In genomic region chr3:41587588-41587987, GRCm38 (mm10) we compare ENCODE assay signal across 8 mouse cellular contexts. TPM values are rescaled to one million over a fixed set of nuclear protein-coding genes. Genes with fewer than 3 reads are reported as not detected.
DNase-seq lines count a peak whose midpoint lies in the region; ATAC-seq and TF ChIP-seq lines count a peak whose summit lies in the region.

No protein-coding gene starts in this region.

- 0 out of 2 replicates have a peak overlapping the region, but pooled peaks have one; percentile 42 for H3K27ac ChIP-seq in intestine, embryonic 15.5 days
- H3K27ac ChIP-seq in forebrain, embryonic 12.5 days: no peak overlapping the region
- no peak overlapping the region for H3K27ac ChIP-seq in midbrain, postnatal 0 days (ENCODE audit: low read depth, low read length)
- no peak overlapping the region for H3K27ac ChIP-seq in left cerebral cortex, adult 2 months

- peak; percentile 80 for DNase-seq in 416B (ENCODE audit: low read depth)
- DNase-seq in lung, postnatal 14 days: peak; percentile 30
- DNase-seq in midbrain, postnatal 0 days (ENCODE audit: low spot score): no peak
- no peak for DNase-seq in testis, postnatal 14 days (ENCODE audit: low spot score)
- no peak for DNase-seq in left cerebral cortex, adult 2 months (ENCODE audit: extremely low spot score in 1 of 2, low spot score in 2 of 2)

- H3K9me3 ChIP-seq in intestine, embryonic 15.5 days: no peaks in the 10 kb centered on the region
- H3K9me3 ChIP-seq in forebrain, embryonic 12.5 days: no peaks in the 10 kb centered on the region
- H3K9me3 ChIP-seq in midbrain, postnatal 0 days (ENCODE audit: low read length): no peaks in the 10 kb centered on the region

- peaks cover 21% of the 10 kb centered on the region for H3K4me1 ChIP-seq in intestine, embryonic 15.5 days (replicated peaks)
- peaks cover 6% of the 10 kb centered on the region; the same call in 1 of the 2 replicates for H3K4me1 ChIP-seq in forebrain, embryonic 12.5 days
- H3K4me1 ChIP-seq in midbrain, postnatal 0 days (ENCODE audit: insufficient read depth, low read length): no peaks in the 10 kb centered on the region

- no peak overlapping the region for H3K4me2 ChIP-seq in intestine, embryonic 15.5 days (replicated peaks)
- no peak overlapping the region for H3K4me2 ChIP-seq in forebrain, embryonic 12.5 days
- no peak overlapping the region for H3K4me2 ChIP-seq in midbrain, postnatal 0 days (ENCODE audit: low read depth, low read length, poor library complexity, severe bottlenecking)

- WGBS in intestine, embryonic 15.5 days: 54% methylated on average over 6 of the region's 6 CpGs
- WGBS in forebrain, embryonic 12.5 days: 77% methylated on average over 6 of the region's 6 CpGs
- WGBS in midbrain, postnatal 0 days: 71% methylated on average over 6 of the region's 6 CpGs

- no peaks in the 10 kb centered on the region for H3K27me3 ChIP-seq in intestine, embryonic 15.5 days (replicated peaks)
- H3K27me3 ChIP-seq in forebrain, embryonic 12.5 days: no peaks in the 10 kb centered on the region
- no peaks in the 10 kb centered on the region for H3K27me3 ChIP-seq in midbrain, postnatal 0 days (ENCODE audit: insufficient read depth, low read length)

- intact Hi-C loops in left cerebral cortex, adult 2 months (cut with DNase I): no loop called here

- no peak overlapping the region for H3K9ac ChIP-seq in intestine, embryonic 15.5 days
- no peak overlapping the region for H3K9ac ChIP-seq in forebrain, embryonic 12.5 days
- H3K9ac ChIP-seq in midbrain, postnatal 0 days (replicated peaks; ENCODE audit: low read length, poor library complexity, severe bottlenecking): no peak overlapping the region

- no peak overlapping the region for H3K4me3 ChIP-seq in intestine, embryonic 15.5 days (replicated peaks)
- no peak overlapping the region for H3K4me3 ChIP-seq in forebrain, embryonic 12.5 days (replicated peaks)
- no peak overlapping the region for H3K4me3 ChIP-seq in midbrain, postnatal 0 days (ENCODE audit: low read depth, low read length)
- no peak overlapping the region for H3K4me3 ChIP-seq in left cerebral cortex, adult 2 months

- no peak for TF ChIP-seq CTCF in midbrain, postnatal 0 days (IDR thresholded peaks at IDR 0.05)
- no peak for TF ChIP-seq CTCF in left cerebral cortex, adult 2 months (IDR thresholded peaks at IDR 0.05)

- H3K36me3 ChIP-seq in intestine, embryonic 15.5 days: 0 out of 2 replicates have a peak, but pooled peaks cover 4% of the 10 kb centered on the region
- peaks cover 31% of the 10 kb centered on the region for H3K36me3 ChIP-seq in forebrain, embryonic 12.5 days (replicated peaks)
- H3K36me3 ChIP-seq in midbrain, postnatal 0 days (ENCODE audit: insufficient read depth, low read length): 0 out of 2 replicates have a peak, but pooled peaks cover 15% of the 10 kb centered on the region

- ATAC-seq in CD4-positive, CD25-positive, alpha-beta regulatory T cell, adult 4 months: peak; percentile 69
- ATAC-seq in intestine, embryonic 15.5 days: peak; percentile 38; the same call in 1 of the 2 replicates
- no peak for ATAC-seq in forebrain, embryonic 12.5 days (ENCODE audit: low FRiP score)
- no peak for ATAC-seq in midbrain, postnatal 0 days (ENCODE audit: low FRiP score)

RNA-seq across cellular contexts. Expression of gene Jade1, which starts 32.1 kb away (rescaled TPM):
- 10 to 100 TPM in 1 of 2 experiments, 1 to 10 TPM in 1; 9.9 to 10.1 TPM for polyA plus RNA-seq in CD4-positive, CD25-positive, alpha-beta regulatory T cell, adult 4 months (2017; shearing (Covaris generic))
- 21.8 and 24.1 TPM in 2 replicates for polyA plus RNA-seq in intestine, embryonic 15.5 days (2015; fragmentation: Nextera tagmentation; extraction: Ambion mirVana)
- 20.9 and 21.9 TPM in 2 replicates for polyA plus RNA-seq in forebrain, embryonic 12.5 days (2016; fragmentation: Nextera tagmentation; extraction: Ambion mirVana)
- total RNA-seq in midbrain, postnatal 0 days (2014; rRNA removed): 18.8 and 21.8 TPM in 2 replicates
- polyA plus RNA-seq in midbrain, postnatal 0 days (2015; fragmentation: Nextera tagmentation; extraction: Ambion mirVana): 15.0 and 16.7 TPM in 2 replicates
- total RNA-seq in left cerebral cortex, adult 2 months (2021): 10 to 100 TPM; 40.5 to 44.7 TPM

Comparison
In these comparisons a context has a peak if more than half of its experiments do, and no peak if none do; other contexts are left out.
1. DNase-seq: peak in 416B (single experiment) and lung, postnatal 14 days (single experiment); none in midbrain, postnatal 0 days (single experiment), testis, postnatal 14 days (single experiment) and left cerebral cortex, adult 2 months (0 of 2).
2. ATAC-seq: peak in CD4-positive, CD25-positive, alpha-beta regulatory T cell, adult 4 months (single experiment) and intestine, embryonic 15.5 days (single experiment); none in forebrain, embryonic 12.5 days (single experiment) and midbrain, postnatal 0 days (single experiment).